Mouse (Mus musculus) liver, postnatal 0 days (tissue): ENCODE measurements around the gene Hic1.

Source experiments
- CTCF ChIP-seq: sonication (generic); IDR thresholded peaks from 2 replicates; pipeline ENCODE4 v1.5.1; 2016; ENCODE audit warnings: antibody characterized with exemption, low read depth
- EP300 ChIP-seq: IDR thresholded peaks from 2 replicates; pipeline ENCODE4 v1.6.1; 2016; ENCODE audit warnings: antibody characterized with exemption, low read depth, mild to moderate bottlenecking

DNA sequence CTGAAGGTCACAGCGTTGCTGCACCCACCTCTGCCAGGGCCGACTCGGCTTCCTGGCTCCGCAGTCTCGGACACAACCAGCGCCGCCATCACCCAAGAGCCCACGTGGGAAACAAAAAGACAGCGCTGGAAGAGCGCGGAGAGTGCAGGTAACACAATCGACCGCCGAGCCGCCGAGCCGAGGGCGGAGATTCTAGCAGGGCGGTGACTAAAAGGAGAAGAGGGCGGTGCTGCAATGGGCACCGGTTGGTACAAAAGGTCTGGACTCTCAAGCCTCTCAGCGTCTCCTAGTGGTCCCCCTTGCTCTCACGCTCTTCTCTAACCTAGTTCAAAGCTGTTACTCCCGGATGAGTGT, 21.0 kb upstream of the Hic1 start:
- TF ChIP-seq CTCF (peak; percentile 51), EP300 (0 out of 2 replicates have a peak, but pooled peaks have one; percentile 8)
